Mouse (Mus musculus) C2C12 (cell line): Measurements from ENCODE around the gene BC030499. TPM values are rescaled to one million over a fixed set of nuclear protein-coding genes. Genes with fewer than 3 reads are reported as not detected.

Experiments
- H3K27me3 ChIP-seq: one replicate; pipeline ENCODE4 v1.6.1; 2011; ENCODE audit not compliant: control insufficient read depth, insufficient read depth, insufficient read length
- H3K36me3 ChIP-seq: one replicate; pipeline ENCODE4 v1.6.1; 2011; ENCODE audit not compliant: control insufficient read depth, insufficient read depth
- H3K4me3 ChIP-seq: one replicate; pipeline ENCODE4 v1.5.1; 2011; ENCODE audit warnings: mild to moderate bottlenecking, control low read depth; ENCODE audit not compliant: poor library complexity, insufficient read depth, severe bottlenecking
- H3K79me2 ChIP-seq: one replicate; pipeline ENCODE4 v1.6.1; 2011; ENCODE audit not compliant: control insufficient read depth, insufficient read depth
- H3K79me3 ChIP-seq: one replicate; pipeline ENCODE4 v1.6.1; 2011; ENCODE audit warnings: low read depth, control low read depth
- H3ac ChIP-seq: one replicate; pipeline ENCODE3; 2011; ENCODE audit warnings: low read depth; ENCODE audit not compliant: control insufficient read depth, insufficient read length
- CEBPB ChIP-seq: IDR thresholded peaks from one replicate; pipeline ENCODE4 v1.6.1; 2011; ENCODE audit warnings: low read depth, mild to moderate bottlenecking, control low read depth, moderate library complexity
- CTCF ChIP-seq: IDR thresholded peaks from one replicate; pipeline ENCODE4 v1.5.1; 2011; ENCODE audit not compliant: control insufficient read depth, insufficient read depth, insufficient read length
- FOSL1 ChIP-seq: IDR thresholded peaks from one replicate; pipeline ENCODE4 v1.8.0; 2011; ENCODE audit warnings: mild to moderate bottlenecking, low read length; ENCODE audit not compliant: poor library complexity, insufficient read depth, severe bottlenecking
- MAX ChIP-seq: IDR thresholded peaks from one replicate; pipeline ENCODE4 v1.6.1; 2011; ENCODE audit warnings: mild to moderate bottlenecking, control low read depth
- MYOD1 ChIP-seq: IDR thresholded peaks from one replicate; pipeline ENCODE4 v1.6.1; 2011; ENCODE audit warnings: low read depth; ENCODE audit not compliant: control insufficient read depth, insufficient read length
- MYOG ChIP-seq: IDR thresholded peaks from one replicate; pipeline ENCODE4 v1.6.1; 2011; ENCODE audit not compliant: control insufficient read depth, insufficient read length; ENCODE audit errors: extremely low read depth
- USF1 ChIP-seq: IDR thresholded peaks from one replicate; pipeline ENCODE4 v1.6.1; 2011; ENCODE audit warnings: low read depth, mild to moderate bottlenecking, control low read depth, moderate library complexity
- polyA plus RNA-seq: library from polyadenylated mRNA; unstranded; fragments of >200 nt; fragmentation: generic; extraction: Trizol; gene quantifications from one replicate; pipeline ENCODE4 v1.2.1, GENCODE M21; 2012; ENCODE audit warnings: missing spikeins

BC030499 gene
- polyA plus RNA-seq, 1 experiment, result 0.02 TPM

- TF ChIP-seq MAX (no peak), USF1 (no peak), CTCF (no peak), FOSL1 (no peak), MYOD1 (no peak), MYOG (no peak), CEBPB (no peak)
- Histone ChIP-seq H3K27me3 (no peaks in the 10 kb centered on the region), H3K79me3 (peaks cover 2% of the 10 kb centered on the region), H3ac (peak within 1 kb of the TSS; percentile 61), H3K36me3 (peaks cover 9% of the 10 kb centered on the region), H3K4me3 (peak within 1 kb of the TSS; percentile 82), H3K79me2 (no peaks in the 10 kb centered on the region)
Measured at GRCm38 (mm10) chr11:78327634-78328511, 37.2 kb downstream of the BC030499 start, which contains the start of gene Pigs. Gene Pigs, plus strand, starts transcription at chr11:78328415.

- no peak for TF ChIP-seq CTCF
- no peak for TF ChIP-seq USF1
- TF ChIP-seq MAX, result no peak
- TF ChIP-seq CEBPB, result no peak
- TF ChIP-seq MYOD1, result no peak
- TF ChIP-seq MYOG, result no peak
- TF ChIP-seq FOSL1, result no peak
- H3K79me2 ChIP-seq, result no peaks in the 10 kb centered on the region
Measured at GRCm38 (mm10) chr11:78328512-78329056, 37.9 kb downstream of the BC030499 start.

GRCm38 (mm10) chr11:78332676-78333075 lies 42.0 kb downstream of the BC030499 start:
- no peaks in the 10 kb centered on the region for H3K79me2 ChIP-seq
- no peak overlapping the region for H3ac ChIP-seq
- peaks cover 2% of the 10 kb centered on the region for H3K79me3 ChIP-seq
- H3K27me3 ChIP-seq, result no peaks in the 10 kb centered on the region
- TF ChIP-seq MYOD1, result no peak
- H3K4me3 ChIP-seq, result no peak overlapping the region
- H3K36me3 ChIP-seq, result peaks cover 20% of the 10 kb centered on the region

More at GRCm38 (mm10) chr11:78328512-78329056, 37.9 kb downstream of the BC030499 start:
- H3K4me3 ChIP-seq, result peak overlapping the region; percentile 82
- H3K36me3 ChIP-seq, result peaks cover 12% of the 10 kb centered on the region
- H3K79me3 ChIP-seq, result peaks cover 2% of the 10 kb centered on the region
- peak overlapping the region; percentile 61 for H3ac ChIP-seq
- no peaks in the 10 kb centered on the region for H3K27me3 ChIP-seq

DNA sequence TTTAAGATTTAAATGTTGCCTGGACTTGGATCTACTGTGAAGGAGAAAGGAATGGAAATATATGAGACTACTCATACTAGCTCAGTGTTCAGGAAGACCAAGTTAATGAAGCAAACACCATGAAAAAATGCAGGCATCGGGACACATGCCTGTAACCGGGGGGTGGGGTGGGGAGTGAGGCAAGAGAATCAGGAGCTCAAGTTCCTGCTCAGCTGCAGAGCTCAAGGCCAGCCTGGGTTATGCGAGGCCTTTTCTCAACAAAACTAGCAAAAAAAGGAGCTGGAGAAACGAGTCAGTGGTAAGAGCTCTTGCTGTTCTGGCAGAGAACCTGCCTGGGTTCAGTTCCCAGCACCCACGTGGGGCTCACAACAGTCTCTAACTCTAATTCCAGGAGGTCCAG lies 43.4 kb downstream of the BC030499 start:
- TF ChIP-seq CEBPB (no peak), MYOD1 (no peak), USF1 (no peak), CTCF (no peak), MAX (no peak), MYOG (no peak), FOSL1 (no peak)
- no peaks in the 10 kb centered on the region for H3K27me3 ChIP-seq
- H3K36me3 ChIP-seq, result peaks cover 26% of the 10 kb centered on the region
- peaks cover 2% of the 10 kb centered on the region for H3K79me3 ChIP-seq
- no peak overlapping the region for H3K4me3 ChIP-seq
- H3K79me2 ChIP-seq, result no peaks in the 10 kb centered on the region
- no peak overlapping the region for H3ac ChIP-seq

GRCm38 (mm10) chr11:78337040-78337439 lies 46.4 kb downstream of the BC030499 start:
- no peaks in the 10 kb centered on the region for H3K79me2 ChIP-seq
- no peak overlapping the region for H3K4me3 ChIP-seq
- H3K36me3 ChIP-seq, result peaks cover 34% of the 10 kb centered on the region
- no peaks in the 10 kb centered on the region for H3K79me3 ChIP-seq
- TF ChIP-seq MAX (no peak), FOSL1 (no peak), MYOD1 (no peak), USF1 (no peak), CTCF (no peak), MYOG (no peak), CEBPB (no peak)
- no peak overlapping the region for H3ac ChIP-seq
- no peaks in the 10 kb centered on the region for H3K27me3 ChIP-seq

DNA sequence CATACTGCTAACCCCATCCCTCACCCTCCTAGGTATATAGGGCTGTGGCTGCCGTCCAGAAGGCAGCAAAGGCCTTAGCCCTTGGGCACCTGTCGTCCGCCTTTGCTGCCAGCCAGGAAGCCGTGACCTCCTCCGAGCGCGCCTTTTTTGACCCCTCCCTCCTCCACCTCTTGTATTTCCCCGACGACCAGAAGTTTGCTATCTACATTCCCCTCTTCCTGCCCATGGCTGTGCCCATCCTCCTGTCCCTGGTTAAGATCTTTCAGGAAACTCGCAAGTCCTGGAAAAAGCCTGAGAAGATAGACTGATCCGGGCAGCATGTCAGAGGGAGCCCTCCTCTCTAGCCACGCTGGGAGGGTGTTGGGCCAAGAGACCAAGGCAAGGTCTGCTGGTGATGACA lies 51.1 kb downstream of the BC030499 start:
- TF ChIP-seq MAX, result no peak
- no peak for TF ChIP-seq MYOG
- no peak for TF ChIP-seq CEBPB
- TF ChIP-seq USF1, result no peak
- TF ChIP-seq MYOD1, result no peak
- no peak for TF ChIP-seq CTCF
- TF ChIP-seq FOSL1, result no peak
- Histone ChIP-seq H3K79me2 (no peaks in the 10 kb centered on the region), H3K36me3 (peaks cover 17% of the 10 kb centered on the region), H3K4me3 (no peak overlapping the region), H3ac (no peak overlapping the region), H3K27me3 (no peaks in the 10 kb centered on the region), H3K79me3 (no peaks in the 10 kb centered on the region)
